Mouse (Mus musculus): ENCODE data around the gene Rasgrf1.

GRCm38 (mm10) chr9:89902813-89903212 is 6.9 kb upstream of the Rasgrf1 start:
- TF ChIP-seq HCFC1 (IDR thresholded peaks at IDR 0.05; ENCODE audit: borderline replicate concordance, insufficient read depth, low read length) (no peak), ZNF384 (IDR thresholded peaks at IDR 0.05; ENCODE audit: low read depth, low read length) (no peak), MAFK (IDR thresholded peaks at IDR 0.05; ENCODE audit: insufficient read depth, low read depth, low read length) (no peak), CHD2 (IDR thresholded peaks at IDR 0.05; ENCODE audit: low read depth, low read length) (no peak)
